Mouse (Mus musculus) CH12.LX (cell line): ENCODE measurements around the gene Tmem178. TPM values are rescaled to one million over a fixed set of nuclear protein-coding genes. Genes with fewer than 3 reads are reported as not detected.

Experiments
- DNase-seq: peaks from one replicate; pipeline ENCODE4 v3.0.0-alpha.2; 2013; ENCODE audit errors: extremely low read depth
- H3K27ac ChIP-seq: 2 replicates; pipeline ENCODE4 v1.5.1; 2012; ENCODE audit warnings: low read depth, mild to moderate bottlenecking, control low read depth, moderate library complexity; ENCODE audit not compliant: insufficient read depth
- H3K27me3 ChIP-seq: replicated peaks from 2 replicates; pipeline ENCODE3; 2012; ENCODE audit warnings: inconsistent platforms
- H3K36me3 ChIP-seq, 2 experiments: replicated peaks in 1 of 2; 2 replicates each; pipeline versions ENCODE3 to v1.6.1; 2012; ENCODE audit warnings: inconsistent platforms in 1 of 2, low read length in 1 of 2, mild to moderate bottlenecking in 1 of 2, mixed read lengths in 1 of 2, moderate library complexity in 1 of 2; ENCODE audit not compliant: control insufficient read depth in 1 of 2, insufficient read depth in 1 of 2
- H3K4me1 ChIP-seq, 2 experiments: 2 replicates each; pipeline ENCODE4 v1.6.1; 2012; ENCODE audit warnings: inconsistent platforms in 1 of 2, moderate library complexity in 1 of 2; ENCODE audit not compliant: insufficient read depth in 2 of 2, control insufficient read depth in 1 of 2
- H3K4me2 ChIP-seq: 2 replicates; pipeline ENCODE4 v1.6.1; 2012; ENCODE audit warnings: low read depth, mild to moderate bottlenecking, control low read depth; ENCODE audit not compliant: poor library complexity, insufficient read depth, severe bottlenecking
- H3K4me3 ChIP-seq, 3 experiments: fragments of 150-350 bp in 1 of 3; sonication (generic) in 1 of 3; replicated peaks in 1 of 3; 2 replicates each; pipeline versions ENCODE3 to v1.5.1; 2011 to 2012; ENCODE audit warnings: low read depth in 2 of 3, low read length in 2 of 3, mild to moderate bottlenecking in 2 of 3, moderate library complexity in 2 of 3, control low read depth in 1 of 3, improper control_type of control experiment in 1 of 3, inconsistent platforms in 1 of 3, mixed read lengths in 1 of 3; ENCODE audit not compliant: poor library complexity in 1 of 3
- H3K79me2 ChIP-seq: replicated peaks from 2 replicates; pipeline ENCODE4 v1.6.1; 2012; ENCODE audit warnings: mild to moderate bottlenecking, moderate library complexity; ENCODE audit not compliant: control insufficient read depth, poor library complexity, insufficient read depth, severe bottlenecking; ENCODE audit errors: extremely low read depth
- H3K9ac ChIP-seq: 2 replicates; pipeline ENCODE4 v1.6.1; 2012; ENCODE audit warnings: low read depth, mild to moderate bottlenecking, control low read depth, moderate library complexity; ENCODE audit not compliant: insufficient read depth
- H3K9me3 ChIP-seq: replicated peaks from 2 replicates; pipeline ENCODE3; 2012; ENCODE audit warnings: low read length, inconsistent platforms, mixed read lengths
- CHD1 ChIP-seq: IDR thresholded peaks from 2 replicates; pipeline ENCODE4 v1.6.1; 2012; ENCODE audit warnings: low read depth, low read length, improper control_type of control experiment, inconsistent platforms
- CHD2 ChIP-seq: IDR thresholded peaks from 2 replicates; pipeline ENCODE4 v1.6.1; 2011; ENCODE audit warnings: low read length, improper control_type of control experiment
- CTCF ChIP-seq, 2 experiments: IDR thresholded peaks in 1 of 2; conservative IDR thresholded peaks in 1 of 2; 2 replicates each; pipeline ENCODE4 v1.5.1; 2011 to 2012; ENCODE audit warnings: low read depth in 2 of 2, low read length in 2 of 2, improper control_type of control experiment in 1 of 2, inconsistent platforms in 1 of 2, mild to moderate bottlenecking in 1 of 2, moderate library complexity in 1 of 2
- E2F4 ChIP-seq: IDR thresholded peaks from 2 replicates; pipeline ENCODE4 v1.6.1; 2011; ENCODE audit warnings: low read depth, low read length, improper control_type of control experiment; ENCODE audit not compliant: insufficient replicate concordance
- EP300 ChIP-seq: IDR thresholded peaks from 2 replicates; pipeline ENCODE4 v1.6.1; 2011; ENCODE audit warnings: low read length, improper control_type of control experiment
- GABPA ChIP-seq: IDR thresholded peaks from 2 replicates; pipeline ENCODE4 v1.6.1; 2012; ENCODE audit warnings: low read depth, low read length, improper control_type of control experiment, inconsistent platforms; ENCODE audit not compliant: insufficient replicate concordance
- HCFC1 ChIP-seq: IDR thresholded peaks from 2 replicates; pipeline ENCODE4 v1.6.1; 2012; ENCODE audit warnings: low read depth, mild to moderate bottlenecking, inconsistent platforms, low read length, improper control_type of control experiment
- IRF4 ChIP-seq: IDR thresholded peaks from 2 replicates; pipeline ENCODE4 v1.6.1; 2014; ENCODE audit warnings: low read depth, mild to moderate bottlenecking, inconsistent platforms, low read length, improper control_type of control experiment
- JUN ChIP-seq: IDR thresholded peaks from 2 replicates; pipeline ENCODE4 v1.6.1; 2011; ENCODE audit warnings: low read depth, mild to moderate bottlenecking, low read length, improper control_type of control experiment, moderate library complexity; ENCODE audit not compliant: insufficient read depth
- JUND ChIP-seq: conservative IDR thresholded peaks from 2 replicates; pipeline ENCODE4 v1.6.1; 2011; ENCODE audit warnings: low read depth, low read length, improper control_type of control experiment
- KAT2A ChIP-seq: IDR thresholded peaks from 2 replicates; pipeline ENCODE4 v1.6.1; 2012; ENCODE audit warnings: low read length, improper control_type of control experiment, inconsistent platforms; ENCODE audit not compliant: insufficient replicate concordance
- MXI1 ChIP-seq: IDR thresholded peaks from 2 replicates; pipeline ENCODE4 v1.6.1; 2011; ENCODE audit warnings: mild to moderate bottlenecking, low read depth, low read length, improper control_type of control experiment
- NELFE ChIP-seq: IDR thresholded peaks from 2 replicates; pipeline ENCODE4 v1.6.1; 2011; ENCODE audit warnings: low read depth, low read length, improper control_type of control experiment
- NRF1 ChIP-seq: IDR thresholded peaks from 2 replicates; pipeline ENCODE4 v1.6.1; 2014; ENCODE audit warnings: low read depth, mild to moderate bottlenecking, inconsistent platforms, low read length, improper control_type of control experiment, moderate library complexity
- PAX5 ChIP-seq: IDR thresholded peaks from 2 replicates; pipeline ENCODE4 v1.6.1; 2012; ENCODE audit warnings: low read length, inconsistent platforms, mixed read lengths
- POLR2A ChIP-seq: IDR thresholded peaks from 2 replicates; pipeline ENCODE4 v1.6.1; 2011; ENCODE audit warnings: low read depth, mild to moderate bottlenecking, improper control_type of control experiment, low read length
- POLR2AphosphoS2 ChIP-seq: IDR thresholded peaks from 2 replicates; pipeline ENCODE4 v1.6.1; 2011; ENCODE audit warnings: low read depth, low read length, improper control_type of control experiment
- RAD21 ChIP-seq: IDR thresholded peaks from 2 replicates; pipeline ENCODE4 v1.6.1; 2011; ENCODE audit warnings: low read depth, mild to moderate bottlenecking, low read length, improper control_type of control experiment, moderate library complexity
- RCOR1 ChIP-seq: conservative IDR thresholded peaks from 2 replicates; pipeline ENCODE4 v1.6.1; 2012; ENCODE audit warnings: low read depth, mild to moderate bottlenecking, inconsistent platforms, low read length, improper control_type of control experiment
- SIN3A ChIP-seq: IDR thresholded peaks from 2 replicates; pipeline ENCODE4 v1.6.1; 2012; ENCODE audit warnings: low read length, improper control_type of control experiment, inconsistent platforms
- TBP ChIP-seq: conservative IDR thresholded peaks from 2 replicates; pipeline ENCODE4 v1.6.1; 2011; ENCODE audit warnings: low read depth, low read length, improper control_type of control experiment
- TCF12 ChIP-seq: IDR thresholded peaks from 2 replicates; pipeline ENCODE4 v1.6.1; 2014; ENCODE audit warnings: low read depth, mild to moderate bottlenecking, inconsistent platforms, low read length, improper control_type of control experiment
- USF1 ChIP-seq: IDR thresholded peaks from 2 replicates; pipeline ENCODE4 v1.6.1; 2014; ENCODE audit warnings: low read depth, mild to moderate bottlenecking, inconsistent platforms, low read length, improper control_type of control experiment
- USF2 ChIP-seq: conservative IDR thresholded peaks from 2 replicates; pipeline ENCODE4 v1.6.1; 2011; ENCODE audit warnings: low read depth, low read length, improper control_type of control experiment
- ZNF384 ChIP-seq: IDR thresholded peaks from 2 replicates; pipeline ENCODE4 v1.6.1; 2012; ENCODE audit warnings: low read depth, low read length, improper control_type of control experiment, inconsistent platforms
- dilution Hi-C: fragments of 300-500 bp; cut with MboI; formaldehyde crosslinking; loops from 2 replicates; pipeline ENCODE4 v1.14.3; 2020; ENCODE audit warnings: low sequenced_read_pairs; ENCODE audit not compliant: extremely low pct_unique_long_range_greater_than_20kb, extremely low pct_ligation_motif_present
- in situ Hi-C: fragments of 300-500 bp; cut with MboI; formaldehyde crosslinking; loops from 3 replicates; pipeline ENCODE4 v1.14.3; 2019; ENCODE audit warnings: low sequenced_read_pairs, low pct_ligation_motif_present, low pct_unique_long_range_greater_than_20kb, mixed read lengths
- polyA plus RNA-seq: library from polyadenylated mRNA; unstranded; fragments of >175 nt; gene quantifications from 2 replicates; pipeline ENCODE4 v1.2.1, GENCODE M21; 2012; ENCODE audit warnings: low read depth; ENCODE audit not compliant: insufficient read length
- total RNA-seq, 2 experiments: library from RNA; depleted of rRNA; stranded (reverse); fragments of 300-350 nt in 1 of 2; fragments of >200 nt in 1 of 2; gene quantifications; 2 replicates each; pipeline ENCODE4 v1.2.3; 2012 to 2014

Tmem178 gene
- total and polyA plus RNA-seq, 3 experiments, result not detected

- Histone ChIP-seq H3K4me2 (no peak overlapping the region), H3K4me3 (no peak overlapping the region), H3K9me3 (no peaks in the 10 kb centered on the region), H3K27ac (no peak overlapping the region), H3K36me3 (no peaks in the 10 kb centered on the region), H3K79me2 (no peaks in the 10 kb centered on the region), H3K27me3 (no peaks in the 10 kb centered on the region), H3K9ac (no peak overlapping the region)
- dilution Hi-C loops (no loop called here), in situ Hi-C loops (no loop called here)
- no peak for DNase-seq
- TF ChIP-seq RCOR1, result no peak
- TF ChIP-seq POLR2AphosphoS2, result no peak
- no peak for TF ChIP-seq TBP
- TF ChIP-seq HCFC1, result no peak
- TF ChIP-seq JUN, result no peak
- TF ChIP-seq GABPA, result no peak
- no peak for TF ChIP-seq USF2
- TF ChIP-seq ZNF384, result no peak
- TF ChIP-seq, all 38 proteins: peak for 0
- no peaks in the 10 kb centered on the region for H3K4me1 ChIP-seq
These were observed 64.7 kb downstream of the Tmem178 start for GRCm38 (mm10) chr17:81009112-81009511.

GRCm38 (mm10) chr17:81010199-81010598, 65.8 kb downstream of the Tmem178 start:
- DNase-seq, result no peak
- TF ChIP-seq POLR2A (no peak), GABPA (no peak), POLR2AphosphoS2 (no peak), PAX5 (no peak), TCF12 (no peak), E2F4 (no peak), HCFC1 (no peak)
- H3K27me3 ChIP-seq, result no peaks in the 10 kb centered on the region
- dilution Hi-C loops (no loop called here), in situ Hi-C loops (no loop called here)
- H3K4me2 ChIP-seq, result no peak overlapping the region
- no peak overlapping the region for H3K4me3 ChIP-seq
- H3K9ac ChIP-seq, result no peak overlapping the region
- no peaks in the 10 kb centered on the region for H3K9me3 ChIP-seq
- no peaks in the 10 kb centered on the region for H3K79me2 ChIP-seq
- no peaks in the 10 kb centered on the region for H3K4me1 ChIP-seq
- H3K36me3 ChIP-seq, result no peaks in the 10 kb centered on the region
- no peak overlapping the region for H3K27ac ChIP-seq

GRCm38 (mm10) chr17:81010844-81011685, 66.6 kb downstream of the Tmem178 start:
- no peaks in the 10 kb centered on the region for H3K9me3 ChIP-seq
- no peak for DNase-seq
- H3K27ac ChIP-seq, result no peak overlapping the region
- H3K27me3 ChIP-seq, result no peaks in the 10 kb centered on the region
- H3K9ac ChIP-seq, result no peak overlapping the region
- no peak for TF ChIP-seq SIN3A
- no peak for TF ChIP-seq CHD2
- no peak for TF ChIP-seq RAD21
- no peak for TF ChIP-seq MXI1
- no peak for TF ChIP-seq NELFE
- no peak for TF ChIP-seq NRF1
- no peak for TF ChIP-seq CTCF (conservative IDR thresholded peaks at IDR 0.05 in 1 of 2, IDR thresholded peaks at IDR 0.05 in 1 of 2; ENCODE audit: low read depth in 2 of 2, low read length in 2 of 2)
- no peak for TF ChIP-seq PAX5
- no peak for TF ChIP-seq KAT2A
- TF ChIP-seq IRF4, result no peak
- no peak for TF ChIP-seq RCOR1
- TF ChIP-seq EP300, result no peak
- TF ChIP-seq CHD1, result no peak
- TF ChIP-seq USF1, result no peak
- TF ChIP-seq JUND, result no peak
- TF ChIP-seq POLR2A, result no peak
- dilution Hi-C loops (no loop called here), in situ Hi-C loops (no loop called here)
- no peaks in the 10 kb centered on the region for H3K79me2 ChIP-seq
- no peak overlapping the region for H3K4me3 ChIP-seq
- no peaks in the 10 kb centered on the region for H3K4me1 ChIP-seq
- H3K36me3 ChIP-seq, result no peaks in the 10 kb centered on the region
- no peak overlapping the region for H3K4me2 ChIP-seq
